Mouse (Mus musculus) megakaryocyte, embryonic 14.5 days (primary cell): ENCODE data around the gene Bahcc1. TPM values are rescaled to one million over a fixed set of nuclear protein-coding genes. Genes with fewer than 3 reads are reported as not detected.

Experiments used
- H3K27me3 ChIP-seq: replicated peaks from 2 replicates; pipeline ENCODE3; 2012; ENCODE audit warnings: inconsistent platforms
- H3K36me3 ChIP-seq: replicated peaks from 2 replicates; pipeline ENCODE3; 2012; ENCODE audit warnings: low read length, inconsistent platforms, mixed read lengths
- H3K4me1 ChIP-seq: 2 replicates; pipeline ENCODE4 v1.6.1; 2012; ENCODE audit warnings: inconsistent platforms
- H3K4me3 ChIP-seq: replicated peaks from 2 replicates; pipeline ENCODE3; 2012; ENCODE audit warnings: moderate library complexity, mild to moderate bottlenecking, inconsistent platforms
- H3K9me3 ChIP-seq: 2 replicates; pipeline ENCODE4 v1.6.1; 2012; ENCODE audit warnings: inconsistent platforms
- FLI1 ChIP-seq: IDR thresholded peaks from 2 replicates; pipeline ENCODE4 v1.6.1; 2012; ENCODE audit warnings: low read length, inconsistent platforms, mixed read lengths
- GATA1 ChIP-seq: IDR thresholded peaks from 3 replicates; pipeline ENCODE4 v1.6.1; 2012; ENCODE audit warnings: mixed read lengths, low read length, inconsistent platforms, borderline replicate concordance
- polyA plus RNA-seq: library from polyadenylated mRNA; stranded (reverse); fragments of >175 nt; gene quantifications from 2 replicates; pipeline ENCODE4 v1.2.3, GENCODE M21; 2012; ENCODE audit warnings: low replicate concordance; ENCODE audit not compliant: insufficient read depth

Gene Bahcc1
- polyA plus RNA-seq, 1 experiment, result 10.2 TPM

DNA sequence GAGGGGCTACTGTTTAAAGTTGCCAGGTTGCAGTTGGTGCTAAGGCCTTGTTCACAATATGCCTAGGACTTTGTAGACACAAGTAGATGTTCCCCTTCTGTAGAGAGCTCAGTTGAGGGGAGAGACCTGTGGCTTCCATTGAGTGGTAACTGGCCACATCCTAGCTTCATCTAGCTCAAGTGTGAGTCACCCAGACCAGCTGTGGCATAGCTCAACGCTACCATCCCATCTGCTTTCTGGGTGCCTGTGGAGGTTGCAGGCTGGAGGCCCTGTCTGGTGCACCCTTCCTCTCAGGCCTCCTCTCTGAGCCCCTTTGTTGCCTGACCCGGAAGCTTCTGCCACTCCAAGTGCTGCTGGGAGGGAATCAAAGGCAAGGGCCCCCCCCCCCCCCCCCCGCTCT lies 34.9 kb downstream of the Bahcc1 start:
- Histone ChIP-seq H3K4me1 (peaks cover 70% of the 10 kb centered on the region), H3K27me3 (peaks cover 17% of the 10 kb centered on the region), H3K9me3 (no peaks in the 10 kb centered on the region), H3K4me3 (no peak overlapping the region), H3K36me3 (peaks cover 60% of the 10 kb centered on the region)
- TF ChIP-seq FLI1 (no peak), GATA1 (no peak)

GRCm38 (mm10) chr11:120268195-120268967 lies 35.6 kb downstream of the Bahcc1 start:
- Histone ChIP-seq H3K9me3 (no peaks in the 10 kb centered on the region), H3K4me1 (peaks cover 70% of the 10 kb centered on the region), H3K4me3 (no peak overlapping the region), H3K36me3 (peaks cover 65% of the 10 kb centered on the region), H3K27me3 (peaks cover 19% of the 10 kb centered on the region)
- no peak for TF ChIP-seq GATA1
- no peak for TF ChIP-seq FLI1

GRCm38 (mm10) chr11:120269007-120269406 lies 36.3 kb downstream of the Bahcc1 start:
- no peak for TF ChIP-seq GATA1
- no peak for TF ChIP-seq FLI1
- no peak overlapping the region for H3K4me3 ChIP-seq
- H3K9me3 ChIP-seq, result no peaks in the 10 kb centered on the region
- H3K27me3 ChIP-seq, result peaks cover 14% of the 10 kb centered on the region
- peaks cover 68% of the 10 kb centered on the region for H3K36me3 ChIP-seq
- H3K4me1 ChIP-seq, result peaks cover 65% of the 10 kb centered on the region

DNA sequence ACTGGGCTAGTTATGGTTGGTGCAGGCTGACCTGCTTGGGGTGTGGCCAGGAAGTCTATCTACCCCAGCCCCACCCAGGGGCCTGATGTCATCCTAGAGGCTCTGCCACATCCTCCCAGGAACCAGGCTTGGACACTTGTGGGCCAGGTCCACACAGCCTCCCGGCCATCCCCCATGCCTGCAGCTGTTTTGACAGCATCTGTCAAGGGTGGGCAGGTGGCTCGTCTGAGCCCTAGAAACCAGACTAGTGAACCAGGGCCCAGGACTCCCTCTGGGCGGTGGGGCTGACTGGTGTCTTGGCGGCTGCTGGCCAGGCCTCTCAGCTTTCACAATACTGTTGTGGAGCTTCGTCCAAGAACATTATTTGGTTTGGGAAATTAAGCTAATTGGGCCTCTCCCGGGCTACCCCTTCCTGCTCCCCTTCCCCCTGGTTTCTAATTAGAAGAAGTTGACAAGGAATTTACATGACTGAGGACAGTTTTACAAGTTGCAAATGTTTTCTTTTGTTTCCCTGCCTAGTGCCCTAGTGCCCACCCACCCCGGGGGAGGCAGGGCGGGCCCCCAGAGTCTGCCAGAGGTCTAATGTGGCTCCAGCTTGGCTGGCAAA lies 36.9 kb downstream of the Bahcc1 start:
- no peaks in the 10 kb centered on the region for H3K9me3 ChIP-seq
- H3K27me3 ChIP-seq, result peaks cover 15% of the 10 kb centered on the region
- peaks cover 74% of the 10 kb centered on the region for H3K36me3 ChIP-seq
- peaks cover 59% of the 10 kb centered on the region for H3K4me1 ChIP-seq
- H3K4me3 ChIP-seq, result no peak overlapping the region
- TF ChIP-seq FLI1 (no peak), GATA1 (no peak)

DNA sequence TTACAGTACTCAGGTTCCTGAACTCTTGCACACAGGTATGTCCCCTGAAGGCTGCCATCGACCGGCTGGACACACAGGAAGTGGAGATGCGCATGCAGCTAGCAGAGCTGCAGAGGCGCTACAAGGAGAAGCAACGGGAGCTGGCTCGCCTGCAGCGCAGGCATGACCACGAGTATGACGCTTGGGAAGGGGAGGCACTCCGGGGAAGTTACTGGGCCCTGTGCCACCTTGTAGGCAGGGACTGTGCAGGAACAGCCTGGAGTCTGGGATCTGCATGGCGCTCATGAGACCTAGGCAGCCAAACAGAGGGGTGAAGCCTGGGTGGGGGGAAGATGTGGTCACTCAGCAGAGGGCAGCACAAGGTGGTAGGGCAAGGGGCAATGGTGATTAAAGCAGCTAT lies 46.6 kb downstream of the Bahcc1 start:
- no peak for TF ChIP-seq FLI1
- TF ChIP-seq GATA1, result no peak
- no peak overlapping the region for H3K4me3 ChIP-seq
- H3K36me3 ChIP-seq, result peaks cover 98% of the 10 kb centered on the region
- peaks cover 77% of the 10 kb centered on the region for H3K4me1 ChIP-seq
- no peaks in the 10 kb centered on the region for H3K9me3 ChIP-seq
- H3K27me3 ChIP-seq, result peaks cover 9% of the 10 kb centered on the region

DNA sequence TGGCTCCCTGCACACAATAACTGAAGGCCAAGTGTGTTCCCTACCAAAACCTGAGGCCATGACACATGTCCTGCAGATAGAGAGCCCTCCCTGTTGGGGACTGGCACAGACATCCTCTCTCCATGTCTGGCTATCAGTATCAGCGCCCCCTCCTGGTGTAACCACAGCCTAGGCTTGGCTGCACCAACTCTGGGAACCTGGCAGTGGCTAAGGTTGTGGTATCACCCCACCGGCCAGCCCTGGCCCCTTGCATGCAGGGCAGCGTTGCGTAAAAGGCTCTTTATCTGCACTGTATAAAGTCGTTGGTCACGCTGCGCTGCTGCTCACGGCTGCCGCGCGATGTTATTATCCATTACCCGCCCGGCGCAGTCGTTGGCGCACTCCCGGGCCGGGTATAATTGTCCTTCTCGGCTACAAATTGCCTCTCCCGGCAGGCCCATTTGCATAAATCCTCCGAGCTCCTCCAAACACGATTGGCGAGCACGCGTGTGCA lies 47.6 kb downstream of the Bahcc1 start:
- peaks cover 98% of the 10 kb centered on the region for H3K36me3 ChIP-seq
- H3K4me3 ChIP-seq, result no peak overlapping the region
- peaks cover 74% of the 10 kb centered on the region for H3K4me1 ChIP-seq
- TF ChIP-seq FLI1, result no peak
- no peak for TF ChIP-seq GATA1
- H3K9me3 ChIP-seq, result peaks cover 4% of the 10 kb centered on the region; the same call in 1 of the 2 replicates
- H3K27me3 ChIP-seq, result peaks cover 7% of the 10 kb centered on the region

DNA sequence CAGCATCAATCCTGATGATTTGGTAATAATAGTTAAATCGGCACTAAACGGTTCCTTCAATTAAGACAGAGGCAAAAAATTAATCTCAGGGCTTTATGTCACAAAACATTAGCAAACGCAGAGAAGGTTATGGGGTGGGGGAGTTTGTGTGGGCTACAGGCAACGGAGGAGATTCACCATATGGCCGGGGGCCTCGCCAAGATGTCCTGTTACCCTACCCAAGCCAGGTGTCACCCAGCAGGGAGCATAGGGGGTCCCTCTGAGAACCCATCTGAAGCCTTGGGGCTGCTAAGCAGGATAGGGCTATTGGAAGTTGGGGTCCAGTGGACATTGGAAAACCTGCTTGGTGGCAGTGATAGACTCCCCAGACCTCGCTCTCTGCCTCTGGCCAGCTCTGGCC lies 48.0 kb downstream of the Bahcc1 start:
- no peak for TF ChIP-seq GATA1
- no peak for TF ChIP-seq FLI1
- Histone ChIP-seq H3K27me3 (peaks cover 7% of the 10 kb centered on the region), H3K4me3 (no peak overlapping the region), H3K36me3 (peaks cover 99% of the 10 kb centered on the region), H3K9me3 (peaks cover 7% of the 10 kb centered on the region; the same call in 1 of the 2 replicates), H3K4me1 (peaks cover 69% of the 10 kb centered on the region)

DNA sequence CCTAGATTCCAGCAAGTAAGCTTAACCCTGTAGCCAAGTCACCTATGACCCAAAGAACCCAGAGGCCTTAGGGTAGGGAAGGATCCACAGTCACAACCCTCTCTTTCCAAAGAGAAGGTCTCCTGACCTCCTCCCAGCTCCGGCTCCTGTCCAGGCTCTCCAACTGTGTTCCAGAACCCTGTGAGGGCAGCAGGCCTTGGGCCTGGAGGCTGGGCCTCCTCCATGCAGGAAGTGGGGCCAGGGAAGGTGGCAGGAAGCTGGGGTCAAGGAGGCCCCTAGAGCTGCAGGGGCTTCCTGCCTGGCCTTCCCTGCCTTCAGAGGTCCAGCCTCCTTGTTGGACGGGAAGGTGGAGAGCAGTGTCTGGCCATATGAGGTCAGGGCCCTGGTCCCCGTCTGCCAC lies 48.5 kb downstream of the Bahcc1 start:
- H3K9me3 ChIP-seq, result peaks cover 7% of the 10 kb centered on the region; the same call in 1 of the 2 replicates
- TF ChIP-seq FLI1 (no peak), GATA1 (no peak)
- H3K4me3 ChIP-seq, result peak overlapping the region; percentile 57
- peaks cover 7% of the 10 kb centered on the region for H3K27me3 ChIP-seq
- H3K36me3 ChIP-seq, result peaks cover 99% of the 10 kb centered on the region
- peaks cover 65% of the 10 kb centered on the region for H3K4me1 ChIP-seq

GRCm38 (mm10) chr11:120283542-120283941 lies 50.8 kb downstream of the Bahcc1 start:
- TF ChIP-seq GATA1, result no peak
- no peak for TF ChIP-seq FLI1
- H3K9me3 ChIP-seq, result peaks cover 10% of the 10 kb centered on the region; the same call in 1 of the 2 replicates
- H3K27me3 ChIP-seq, result peaks cover 6% of the 10 kb centered on the region
- peaks cover 97% of the 10 kb centered on the region for H3K36me3 ChIP-seq
- peaks cover 60% of the 10 kb centered on the region for H3K4me1 ChIP-seq
- no peak overlapping the region for H3K4me3 ChIP-seq

DNA sequence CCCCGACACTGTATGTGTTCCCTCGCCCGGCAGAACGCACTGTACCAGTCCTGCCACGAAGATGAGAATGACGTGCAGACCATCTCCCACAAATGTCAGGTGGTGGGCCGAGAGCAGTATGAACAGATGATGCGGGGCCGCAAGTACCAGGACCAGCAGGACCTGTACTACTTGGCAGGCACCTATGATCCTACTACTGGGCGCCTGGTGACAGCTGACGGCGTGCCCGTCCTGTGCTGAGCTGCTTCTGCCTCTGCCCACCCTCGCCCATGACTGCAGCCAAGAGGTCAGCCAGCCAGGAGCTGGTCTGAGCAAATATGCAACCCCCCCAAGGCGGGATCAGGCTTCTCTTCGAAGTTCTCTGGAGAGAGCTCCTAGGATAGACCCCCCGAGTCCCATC lies 56.9 kb downstream of the Bahcc1 start:
- Histone ChIP-seq H3K9me3 (peaks cover 15% of the 10 kb centered on the region; the same call in 1 of the 2 replicates), H3K4me1 (peaks cover 30% of the 10 kb centered on the region), H3K27me3 (peaks cover 16% of the 10 kb centered on the region), H3K4me3 (no peak overlapping the region), H3K36me3 (peaks cover 62% of the 10 kb centered on the region)
- TF ChIP-seq FLI1 (no peak), GATA1 (no peak)
